Mouse (Mus musculus): ENCODE results near the gene Haus4. TPM values are rescaled to one million over a fixed set of nuclear protein-coding genes. Genes with fewer than 3 reads are reported as not detected.

Gene Haus4
- total and polyA plus RNA-seq, 3 experiments, result 39.2 to 73.4 TPM; not detected in 1

GRCm38 (mm10) chr14:54568694-54569414 is 14.4 kb upstream of the Haus4 start:
- no peak for TF ChIP-seq MAX (IDR thresholded peaks at IDR 0.05; ENCODE audit: low read length)
- TF ChIP-seq ZC3H11A (IDR thresholded peaks at IDR 0.05; ENCODE audit: low read depth, low read length), result peak; percentile 81
- TF ChIP-seq SMC3 (IDR thresholded peaks at IDR 0.05; ENCODE audit: low read depth, low read length), result peak; percentile 89
- peak; percentile 78 to 91 (median 82) for TF ChIP-seq CTCF (IDR thresholded peaks at IDR 0.05 in 2 of 3, conservative IDR thresholded peaks at IDR 0.05 in 1 of 3; ENCODE audit: control insufficient read depth in 1 of 3, insufficient read depth in 1 of 3, low read depth in 2 of 3, low read length in 3 of 3, poor library complexity in 1 of 3, severe bottlenecking in 1 of 3)
- TF ChIP-seq RAD21 (IDR thresholded peaks at IDR 0.05; ENCODE audit: low read depth, low read length), result peak; percentile 91
- no peak for TF ChIP-seq MEF2A (IDR thresholded peaks at IDR 0.05; ENCODE audit: extremely low read depth, insufficient replicate concordance, low read depth, low read length, poor library complexity, severe bottlenecking)
- no peak for TF ChIP-seq ZMIZ1 (IDR thresholded peaks at IDR 0.05; ENCODE audit: low read depth, low read length)
- TF ChIP-seq EP300 (IDR thresholded peaks at IDR 0.05; ENCODE audit: low read depth in 1 of 2, low read length in 2 of 2), result no peak
- 0 out of 4 replicates have a peak, but pooled peaks cover 0 to 5% of the 10 kb centered on the region in 2 experiments for H3K36me3 ChIP-seq (ENCODE audit: control insufficient read depth in 1 of 2, insufficient read depth in 2 of 2, low read length in 2 of 2)
- peak; percentile 82 for DNase-seq (ENCODE audit: low read depth, low spot score)

GRCm38 (mm10) chr14:54560527-54561242 is 6.3 kb upstream of the Haus4 start:
- no peaks in the 10 kb centered on the region for H3K36me3 ChIP-seq (ENCODE audit: control insufficient read depth in 1 of 2, insufficient read depth in 2 of 2, low read length in 2 of 2)
- TF ChIP-seq MEF2A (IDR thresholded peaks at IDR 0.05; ENCODE audit: extremely low read depth, insufficient replicate concordance, low read depth, low read length, poor library complexity, severe bottlenecking) (no peak), ZKSCAN1 (IDR thresholded peaks at IDR 0.05; ENCODE audit: low read depth, low read length) (no peak), ELF1 (IDR thresholded peaks at IDR 0.05; ENCODE audit: low read depth, low read length) (no peak), E2F4 (IDR thresholded peaks at IDR 0.05; ENCODE audit: borderline replicate concordance, low read depth, low read length) (no peak), MAFK (IDR thresholded peaks at IDR 0.05; ENCODE audit: borderline replicate concordance, low read depth, low read length) (no peak), KAT2A (conservative IDR thresholded peaks at IDR 0.05; ENCODE audit: low read depth, low read length) (no peak), GATA1 (IDR thresholded peaks at IDR 0.05; ENCODE audit: low read depth, low read length) (no peak), POLR2AphosphoS5 (IDR thresholded peaks at IDR 0.05; ENCODE audit: borderline replicate concordance, low read depth, low read length) (no peak), ZNF384 (IDR thresholded peaks at IDR 0.05; ENCODE audit: low read depth, low read length) (no peak)

More at GRCm38 (mm10) chr14:54568694-54569414, 14.4 kb upstream of the Haus4 start:
- Histone ChIP-seq H3K9me3 (replicated peaks; ENCODE audit: insufficient read depth, low read length) (no peaks in the 10 kb centered on the region), H3K79me2 (ENCODE audit: control insufficient read depth, insufficient read depth, low read length, poor library complexity) (no peaks in the 10 kb centered on the region), H3K27ac (ENCODE audit: control insufficient read depth, low read depth, low read length) (no peak overlapping the region), H3K9ac (ENCODE audit: control insufficient read depth, low read depth, low read length, poor library complexity, severe bottlenecking) (no peak overlapping the region), H3K4me3 (ENCODE audit: control insufficient read depth in 1 of 2, insufficient read depth in 1 of 2, low read depth in 2 of 2, low read length in 2 of 2) (no peak overlapping the region), H3K27me3 (ENCODE audit: control insufficient read depth in 1 of 2, insufficient read depth in 2 of 2, low read length in 2 of 2) (no peaks in the 10 kb centered on the region), H3K4me1 (ENCODE audit: control insufficient read depth in 1 of 2, insufficient read depth in 2 of 2, low read length in 2 of 2) (peaks cover 6 to 16% of the 10 kb centered on the region in 2 experiments)

More at GRCm38 (mm10) chr14:54560527-54561242, 6.3 kb upstream of the Haus4 start:
- Histone ChIP-seq H3K4me1 (ENCODE audit: control insufficient read depth in 1 of 2, insufficient read depth in 2 of 2, low read length in 2 of 2) (no peaks in the 10 kb centered on the region), H3K4me3 (ENCODE audit: control insufficient read depth in 1 of 2, insufficient read depth in 1 of 2, low read depth in 2 of 2, low read length in 2 of 2) (no peak overlapping the region), H3K9ac (ENCODE audit: control insufficient read depth, low read depth, low read length, poor library complexity, severe bottlenecking) (no peak overlapping the region), H3K27me3 (ENCODE audit: control insufficient read depth in 1 of 2, insufficient read depth in 2 of 2, low read length in 2 of 2) (peaks cover 0 to 1% of the 10 kb centered on the region in 2 experiments; a peak in 2 of 4 replicates), H3K27ac (ENCODE audit: control insufficient read depth, low read depth, low read length) (no peak overlapping the region), H3K79me2 (ENCODE audit: control insufficient read depth, insufficient read depth, low read length, poor library complexity) (no peaks in the 10 kb centered on the region), H3K9me3 (replicated peaks; ENCODE audit: insufficient read depth, low read length) (no peaks in the 10 kb centered on the region)
- no peak for DNase-seq (ENCODE audit: low read depth, low spot score)

All from MEL (cell line).